Mouse (Mus musculus) liver, embryonic 14.5 days (tissue): ENCODE data around the gene Lrch3. TPM values are rescaled to one million over a fixed set of nuclear protein-coding genes. Genes with fewer than 3 reads are reported as not detected.

Experiments used
- ATAC-seq: fragments of 200-750 bp; cut with Nextera tagmentation; 2 replicates; pipeline ENCODE4 v1.8.0; 2017; ENCODE audit warnings: moderate number of reproducible peaks, mild to moderate bottlenecking, moderate library complexity; ENCODE audit not compliant: insufficient read depth
- DNase-seq, 3 experiments: peaks; one replicate each; pipeline ENCODE4 v3.0.0-alpha.2; 2012 to 2013; ENCODE audit warnings: low read depth in 3 of 3, low spot score in 3 of 3
- H3K27ac ChIP-seq: fragments of 300-500 bp; sonication (generic); 2 replicates; pipeline ENCODE4 v1.5.1; 2014; ENCODE audit warnings: moderate library complexity, mild to moderate bottlenecking, control low read depth, inconsistent platforms
- H3K27me3 ChIP-seq: fragments of 300-500 bp; sonication (generic); 2 replicates; pipeline ENCODE4 v1.6.1; 2014; ENCODE audit warnings: mild to moderate bottlenecking, low read length, moderate library complexity; ENCODE audit not compliant: control insufficient read depth, insufficient read depth
- H3K36me3 ChIP-seq: fragments of 300-500 bp; sonication (generic); replicated peaks from 2 replicates; pipeline ENCODE4 v1.6.1; 2014; ENCODE audit warnings: low read depth; ENCODE audit not compliant: control insufficient read depth, insufficient read depth
- H3K4me1 ChIP-seq, 2 experiments: fragments of 200-500 bp in 1 of 2; fragments of 300-500 bp in 1 of 2; sonication (generic) in 1 of 2; replicated peaks; 2 replicates each; pipeline ENCODE4 v1.6.1; 2012 to 2014; ENCODE audit warnings: antibody characterized with exemption in 1 of 2, inconsistent platforms in 1 of 2, low read length in 1 of 2; ENCODE audit not compliant: control insufficient read depth in 2 of 2, insufficient read depth in 2 of 2
- H3K4me2 ChIP-seq: fragments of 300-500 bp; sonication (generic); 2 replicates; pipeline ENCODE4 v1.6.1; 2014; ENCODE audit warnings: low read depth, mild to moderate bottlenecking, control low read depth, moderate library complexity
- H3K4me3 ChIP-seq, 2 experiments: fragments of 200-500 bp in 1 of 2; fragments of 300-500 bp in 1 of 2; sonication (generic) in 1 of 2; 2 replicates each; pipeline ENCODE4 v1.5.1; 2012 to 2014; ENCODE audit warnings: low read depth in 2 of 2, low read length in 2 of 2, mild to moderate bottlenecking in 2 of 2, control low read depth in 1 of 2, inconsistent platforms in 1 of 2, moderate library complexity in 1 of 2; ENCODE audit not compliant: insufficient read depth in 1 of 2
- H3K9ac ChIP-seq: fragments of 300-500 bp; sonication (generic); replicated peaks from 2 replicates; pipeline ENCODE4 v1.6.1; 2014; ENCODE audit warnings: mild to moderate bottlenecking, control low read depth, moderate library complexity
- H3K9me3 ChIP-seq: fragments of 300-500 bp; sonication (generic); 2 replicates; pipeline ENCODE4 v1.6.1; 2016; ENCODE audit warnings: low read length, mixed read lengths; ENCODE audit not compliant: control insufficient read depth
- CTCF ChIP-seq: IDR thresholded peaks from 2 replicates; pipeline ENCODE4 v1.5.1; 2016; ENCODE audit warnings: antibody characterized with exemption, low read depth, control low read depth
- EP300 ChIP-seq: IDR thresholded peaks from 2 replicates; pipeline ENCODE4 v1.6.1; 2016; ENCODE audit warnings: antibody characterized with exemption, low read depth
- WGBS: fragments of 180-500 bp; shearing (Covaris S2); extraction: QIAGEN DNeasy Blood & Tissue Kit; methylation state at CpG from one replicate; pipeline ENCODE4 v1.1.7; 2014; ENCODE audit not compliant: insufficient replicate concordance; 5-methylcytosine and 5-hydroxymethylcytosine counted together
- polyA plus RNA-seq, 2 experiments: library from polyadenylated mRNA; depleted of rRNA in 1 of 2; stranded (reverse) in 1 of 2; unstranded in 1 of 2; fragments of >200 nt; fragmentation: Nextera tagmentation in 1 of 2; extraction: Ambion mirVana in 1 of 2; gene quantifications; 2 replicates each; pipeline versions ENCODE4 v1.2.1 to v1.2.3; 2012 to 2014

Gene Lrch3
- polyA plus RNA-seq, 2 experiments = 3.9 to 6.3 TPM

- no peak for ATAC-seq
- no peak for DNase-seq
- TF ChIP-seq EP300 (no peak), CTCF (no peak)
- Histone ChIP-seq H3K4me3 (no peak overlapping the region), H3K27me3 (no peaks in the 10 kb centered on the region), H3K36me3 (peaks cover 30% of the 10 kb centered on the region), H3K9ac (no peak overlapping the region), H3K9me3 (no peaks in the 10 kb centered on the region), H3K4me2 (no peak overlapping the region), H3K4me1 (peaks cover 14 to 26% of the 10 kb centered on the region in 2 experiments), H3K27ac (no peak overlapping the region)
- 72% methylated on average over 1 of the region's 1 CpGs for WGBS
Observed at GRCm38 (mm10) chr16:33059471-33059870, 145.6 kb downstream of the Lrch3 start.

- no peak for ATAC-seq
- no peak for TF ChIP-seq CTCF
- no peak for TF ChIP-seq EP300
- 72% methylated on average over 2 of the region's 2 CpGs for WGBS
- Histone ChIP-seq H3K4me2 (no peak overlapping the region), H3K36me3 (peaks cover 30% of the 10 kb centered on the region), H3K27ac (no peak overlapping the region), H3K27me3 (no peaks in the 10 kb centered on the region), H3K9me3 (no peaks in the 10 kb centered on the region), H3K4me1 (peaks cover 14 to 22% of the 10 kb centered on the region in 2 experiments), H3K9ac (no peak overlapping the region), H3K4me3 (no peak overlapping the region)
- no peak for DNase-seq
Observed at GRCm38 (mm10) chr16:33060926-33061325, 147.0 kb downstream of the Lrch3 start.

GRCm38 (mm10) chr16:33061400-33061799 is 147.5 kb downstream of the Lrch3 start:
- peaks cover 14 to 22% of the 10 kb centered on the region in 2 experiments for H3K4me1 ChIP-seq
- no peak overlapping the region; the same call in 1 of the 2 replicates for H3K9ac ChIP-seq
- H3K4me3 ChIP-seq = peak overlapping the region in 1 of 2 experiments; percentile 72; a peak in 2 of 4 replicates
- H3K9me3 ChIP-seq = no peaks in the 10 kb centered on the region
- WGBS = 25% methylated on average over 11 of the region's 11 CpGs
- H3K27me3 ChIP-seq = no peaks in the 10 kb centered on the region
- H3K36me3 ChIP-seq = peaks cover 30% of the 10 kb centered on the region
- H3K27ac ChIP-seq = peak overlapping the region; percentile 40
- no peak for TF ChIP-seq EP300
- no peak for TF ChIP-seq CTCF
- no peak for DNase-seq
- ATAC-seq = no peak
- peak overlapping the region; percentile 98 for H3K4me2 ChIP-seq

GRCm38 (mm10) chr16:33062024-33062681 is 148.3 kb downstream of the Lrch3 start, which contains the start of gene Lmln:
Gene Lmln (plus strand): TSS chr16:33062521.
- Histone ChIP-seq H3K4me3 (peak within 1 kb of the TSS; percentile 72 to 89), H3K27ac (peak within 1 kb of the TSS; percentile 40), H3K36me3 (peaks cover 30% of the 10 kb centered on the region), H3K4me1 (peaks cover 14 to 22% of the 10 kb centered on the region in 2 experiments), H3K9me3 (no peaks in the 10 kb centered on the region), H3K9ac (peak within 1 kb of the TSS; percentile 62), H3K27me3 (no peaks in the 10 kb centered on the region), H3K4me2 (peak within 1 kb of the TSS; percentile 98)
- TF ChIP-seq EP300 = no peak
- TF ChIP-seq CTCF = no peak
- WGBS = under 1% methylated on average over 55 of the region's 64 CpGs
- ATAC-seq = peak; percentile 92
- peak; percentile 80 to 83 (median 81) for DNase-seq

GRCm38 (mm10) chr16:33062682-33063131 is 148.8 kb downstream of the Lrch3 start:
- peak overlapping the region; percentile 72 to 89 for H3K4me3 ChIP-seq
- peak in 1 of 3 experiments; percentile 31 for DNase-seq
- H3K4me1 ChIP-seq = peaks cover 14 to 22% of the 10 kb centered on the region in 2 experiments
- H3K27me3 ChIP-seq = no peaks in the 10 kb centered on the region
- H3K9ac ChIP-seq = peak overlapping the region; percentile 62
- no peaks in the 10 kb centered on the region for H3K9me3 ChIP-seq
- H3K27ac ChIP-seq = 0 out of 2 replicates have a peak overlapping the region, but pooled peaks have one; percentile 22
- no peak for TF ChIP-seq EP300
- TF ChIP-seq CTCF = no peak
- WGBS = under 1% methylated on average over 35 of the region's 35 CpGs
- H3K36me3 ChIP-seq = peaks cover 30% of the 10 kb centered on the region
- peak; percentile 76 for ATAC-seq
- H3K4me2 ChIP-seq = peak overlapping the region; percentile 98
